Mouse (Mus musculus): ENCODE data around the gene Prss16.
A peak's percentile ranks its signal among the peaks of the same experiment; 100 is the strongest.

Gene Prss16

GRCm38 (mm10) chr13:22009642-22010041, at the start of gene Prss16:
Gene Prss16 (minus strand): TSS chr13:22009742.
- DNase-seq (ENCODE audit: extremely low spot score, low spot score) = no peak

GRCm38 (mm10) chr13:22053754-22054153, 44.2 kb upstream of the Prss16 start:
- no peak for DNase-seq (ENCODE audit: extremely low spot score, low spot score)

GRCm38 (mm10) chr13:22051523-22051859, 41.9 kb upstream of the Prss16 start:
- no peak for DNase-seq (ENCODE audit: extremely low spot score, low spot score)

- DNase-seq (ENCODE audit: extremely low spot score, low spot score) = peak; percentile 94
Observed at GRCm38 (mm10) chr13:22050591-22051522, 41.3 kb upstream of the Prss16 start.

- DNase-seq (ENCODE audit: extremely low spot score, low spot score) = peak; percentile 75
Observed at GRCm38 (mm10) chr13:22049737-22050440, 40.3 kb upstream of the Prss16 start.

GRCm38 (mm10) chr13:22049041-22049440, 39.5 kb upstream of the Prss16 start:
- DNase-seq (ENCODE audit: extremely low spot score, low spot score) = no peak

GRCm38 (mm10) chr13:22045311-22045710, 35.8 kb upstream of the Prss16 start:
- DNase-seq (ENCODE audit: extremely low spot score, low spot score) = peak; percentile 11

- peak; percentile 14 for DNase-seq (ENCODE audit: extremely low spot score, low spot score)
Observed at GRCm38 (mm10) chr13:22044432-22045155, 35.1 kb upstream of the Prss16 start.

GRCm38 (mm10) chr13:22043503-22044431, 34.2 kb upstream of the Prss16 start:
- DNase-seq (ENCODE audit: extremely low spot score, low spot score) = peak; percentile 43

GRCm38 (mm10) chr13:22042568-22043502, 33.3 kb upstream of the Prss16 start, which contains the start of the genes Hist1h2ag and Hist1h2bj:
Gene Hist1h2ag (minus strand): TSS chr13:22042944.
Gene Hist1h2bj (plus strand): TSS chr13:22043214.
- peak; percentile 87 for DNase-seq (ENCODE audit: extremely low spot score, low spot score)

- peak; percentile 51 for DNase-seq (ENCODE audit: extremely low spot score, low spot score)
Observed at GRCm38 (mm10) chr13:22041651-22042567, 32.4 kb upstream of the Prss16 start.

GRCm38 (mm10) chr13:22041142-22041536, 31.6 kb upstream of the Prss16 start, which contains the start of gene Hist1h4i:
Gene Hist1h4i (minus strand): TSS chr13:22041362.
- peak; percentile 96 for DNase-seq (ENCODE audit: extremely low spot score, low spot score)

- DNase-seq (ENCODE audit: extremely low spot score, low spot score) = peak; percentile 64
Observed at GRCm38 (mm10) chr13:22040464-22041141, 31.1 kb upstream of the Prss16 start.

GRCm38 (mm10) chr13:22039951-22040463, 30.5 kb upstream of the Prss16 start:
- no peak for DNase-seq (ENCODE audit: extremely low spot score, low spot score)

GRCm38 (mm10) chr13:22039364-22039763, 29.8 kb upstream of the Prss16 start:
- DNase-seq (ENCODE audit: extremely low spot score, low spot score) = no peak

- DNase-seq (ENCODE audit: extremely low spot score, low spot score) = no peak
Observed at GRCm38 (mm10) chr13:22037415-22037814, 27.9 kb upstream of the Prss16 start.

GRCm38 (mm10) chr13:22036986-22037385, 27.4 kb upstream of the Prss16 start:
- DNase-seq (ENCODE audit: extremely low spot score, low spot score) = no peak

Measured in neural tube, embryonic 10.5 days (tissue).